Mouse (Mus musculus): Measurements from ENCODE around the gene Fam219a. TPM values are rescaled to one million over a fixed set of nuclear protein-coding genes. Genes with fewer than 3 reads are reported as not detected.

The Fam219a gene
- polyA plus RNA-seq, 1 experiment from 2014 or later: 2.9 TPM

GRCm38 (mm10) chr4:41517233-41517632 lies 52.1 kb downstream of the Fam219a start, which contains the start of gene 1110017D15Rik:
Gene 1110017D15Rik (minus strand): TSS chr4:41517333.
- Histone ChIP-seq H3K4me3 (replicated peaks; ENCODE audit: low read depth, low read length) (no peak within 1 kb of the TSS), H3K9ac (ENCODE audit: low read depth, low read length) (no peak within 1 kb of the TSS), H3K36me3 (ENCODE audit: insufficient read depth, low read length) (no peaks in the 10 kb centered on the region), H3K4me1 (replicated peaks; ENCODE audit: insufficient read depth, low read length) (no peaks in the 10 kb centered on the region), H3K4me2 (ENCODE audit: low read length) (no peak within 1 kb of the TSS), H3K27me3 (ENCODE audit: insufficient read depth, low read length) (no peaks in the 10 kb centered on the region), H3K9me3 (replicated peaks; ENCODE audit: low read length) (no peaks in the 10 kb centered on the region), H3K27ac (no peak within 1 kb of the TSS)
- DNase-seq (ENCODE audit: low spot score) (no peak), ATAC-seq (replicated peaks; ENCODE audit: low FRiP score, low read depth) (no peak)
- TF ChIP-seq CTCF (IDR thresholded peaks at IDR 0.05; ENCODE audit: low read depth): no peak
- 92% methylated on average over 2 of the region's 2 CpGs for WGBS

- no peaks in the 10 kb centered on the region; the same call in 1 of the 2 replicates for H3K27me3 ChIP-seq (ENCODE audit: insufficient read depth, low read length)
- 16% methylated on average over 8 of the region's 8 CpGs for WGBS
- H3K36me3 ChIP-seq (ENCODE audit: insufficient read depth, low read length): no peaks in the 10 kb centered on the region
- H3K9ac ChIP-seq (ENCODE audit: low read depth, low read length): no peak overlapping the region
- no peak for TF ChIP-seq CTCF (IDR thresholded peaks at IDR 0.05; ENCODE audit: low read depth)
- no peak for ATAC-seq (replicated peaks; ENCODE audit: low FRiP score, low read depth)
- no peaks in the 10 kb centered on the region for H3K4me1 ChIP-seq (replicated peaks; ENCODE audit: insufficient read depth, low read length)
- H3K9me3 ChIP-seq (replicated peaks; ENCODE audit: low read length): no peaks in the 10 kb centered on the region
- no peak for DNase-seq (ENCODE audit: low spot score)
- H3K4me2 ChIP-seq (ENCODE audit: low read length): no peak overlapping the region
- no peak overlapping the region for H3K27ac ChIP-seq
- H3K4me3 ChIP-seq (replicated peaks; ENCODE audit: low read depth, low read length): no peak overlapping the region
Observed at GRCm38 (mm10) chr4:41513714-41514113, 55.6 kb downstream of the Fam219a start.

DNA sequence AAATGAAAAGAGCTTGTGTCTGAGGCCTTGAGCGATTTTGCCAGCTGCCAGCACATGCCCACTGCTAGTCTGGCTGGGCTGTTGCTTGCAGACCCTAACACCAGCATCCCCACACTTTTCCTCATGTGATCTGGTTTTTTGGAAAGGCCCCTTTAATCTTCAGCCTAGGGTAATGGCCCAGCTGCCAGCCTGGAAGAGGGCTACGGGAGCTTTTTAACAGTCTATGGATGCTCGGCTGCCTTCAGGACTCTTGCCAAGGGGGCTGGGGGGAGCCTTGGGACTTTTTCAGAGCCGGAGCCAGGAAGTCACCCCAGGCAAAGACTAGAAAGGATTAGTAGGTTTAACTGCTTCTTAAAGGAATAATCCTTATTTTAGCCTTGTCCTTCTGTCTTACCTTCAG lies 56.0 kb downstream of the Fam219a start:
- Histone ChIP-seq H3K9me3 (replicated peaks; ENCODE audit: low read length) (no peaks in the 10 kb centered on the region), H3K4me2 (ENCODE audit: low read length) (no peak overlapping the region), H3K4me1 (replicated peaks; ENCODE audit: insufficient read depth, low read length) (no peaks in the 10 kb centered on the region), H3K27me3 (ENCODE audit: insufficient read depth, low read length) (no peaks in the 10 kb centered on the region; the same call in 1 of the 2 replicates), H3K36me3 (ENCODE audit: insufficient read depth, low read length) (no peaks in the 10 kb centered on the region), H3K9ac (ENCODE audit: low read depth, low read length) (no peak overlapping the region), H3K4me3 (replicated peaks; ENCODE audit: low read depth, low read length) (no peak overlapping the region), H3K27ac (no peak overlapping the region)
- WGBS: 28% methylated on average over 4 of the region's 4 CpGs
- DNase-seq (ENCODE audit: low spot score) (no peak), ATAC-seq (replicated peaks; ENCODE audit: low FRiP score, low read depth) (no peak)
- TF ChIP-seq CTCF (IDR thresholded peaks at IDR 0.05; ENCODE audit: low read depth): no peak

- Histone ChIP-seq H3K4me3 (replicated peaks; ENCODE audit: low read depth, low read length) (no peak overlapping the region), H3K27ac (no peak overlapping the region), H3K4me1 (replicated peaks; ENCODE audit: insufficient read depth, low read length) (peaks cover 9% of the 10 kb centered on the region; the same call in 1 of the 2 replicates), H3K9me3 (replicated peaks; ENCODE audit: low read length) (no peaks in the 10 kb centered on the region), H3K36me3 (ENCODE audit: insufficient read depth, low read length) (no peaks in the 10 kb centered on the region), H3K9ac (ENCODE audit: low read depth, low read length) (no peak overlapping the region), H3K27me3 (ENCODE audit: insufficient read depth, low read length) (no peaks in the 10 kb centered on the region; the same call in 1 of the 2 replicates), H3K4me2 (ENCODE audit: low read length) (0 out of 2 replicates have a peak overlapping the region, but pooled peaks have one; percentile 92)
- TF ChIP-seq CTCF (IDR thresholded peaks at IDR 0.05; ENCODE audit: low read depth): no peak
- DNase-seq (ENCODE audit: low spot score): no peak
- no peak for ATAC-seq (replicated peaks; ENCODE audit: low FRiP score, low read depth)
- WGBS: 51% methylated on average over 7 of the region's 7 CpGs
Observed at GRCm38 (mm10) chr4:41507998-41508397, 61.3 kb downstream of the Fam219a start.

DNA sequence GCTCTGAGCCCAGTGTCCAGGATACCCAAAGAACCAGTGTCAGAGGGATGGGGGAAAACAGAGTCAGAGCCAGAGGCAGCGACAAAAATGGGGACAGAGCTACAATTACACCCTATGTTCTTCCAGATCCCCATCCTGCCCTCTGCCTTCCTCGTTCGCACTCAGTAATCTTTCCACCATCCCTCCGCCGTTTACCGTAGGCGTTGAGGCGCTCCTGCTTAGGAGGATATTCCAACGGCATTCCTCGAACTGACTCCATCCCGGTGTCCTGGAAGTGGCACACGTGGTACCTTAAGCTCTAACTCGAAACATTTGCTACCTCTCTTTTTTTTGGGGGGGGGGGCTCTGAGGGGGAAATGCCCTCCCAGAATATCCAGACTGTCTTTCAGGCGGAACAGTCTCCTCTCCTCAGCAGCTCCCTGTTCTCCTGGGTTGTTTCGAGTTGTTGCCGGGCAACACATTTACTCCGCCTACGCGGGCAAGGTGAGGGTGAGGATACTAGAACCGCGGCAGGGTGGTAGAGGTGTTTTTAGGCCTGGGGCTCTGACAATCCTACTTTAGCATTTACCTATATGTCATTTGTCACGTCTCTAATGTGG lies 61.9 kb downstream of the Fam219a start:
- DNase-seq (ENCODE audit: low spot score) (no peak), ATAC-seq (replicated peaks; ENCODE audit: low FRiP score, low read depth) (no peak)
- Histone ChIP-seq H3K9ac (ENCODE audit: low read depth, low read length) (peak overlapping the region; percentile 40; the same call in 1 of the 2 replicates), H3K9me3 (replicated peaks; ENCODE audit: low read length) (no peaks in the 10 kb centered on the region), H3K27ac (no peak overlapping the region), H3K4me3 (replicated peaks; ENCODE audit: low read depth, low read length) (peak overlapping the region; percentile 50), H3K4me1 (replicated peaks; ENCODE audit: insufficient read depth, low read length) (peaks cover 9% of the 10 kb centered on the region; the same call in 1 of the 2 replicates), H3K27me3 (ENCODE audit: insufficient read depth, low read length) (no peaks in the 10 kb centered on the region; the same call in 1 of the 2 replicates), H3K36me3 (ENCODE audit: insufficient read depth, low read length) (no peaks in the 10 kb centered on the region), H3K4me2 (ENCODE audit: low read length) (peak overlapping the region; percentile 92)
- WGBS: 5% methylated on average over 22 of the region's 22 CpGs
- TF ChIP-seq CTCF (IDR thresholded peaks at IDR 0.05; ENCODE audit: low read depth): no peak

DNA sequence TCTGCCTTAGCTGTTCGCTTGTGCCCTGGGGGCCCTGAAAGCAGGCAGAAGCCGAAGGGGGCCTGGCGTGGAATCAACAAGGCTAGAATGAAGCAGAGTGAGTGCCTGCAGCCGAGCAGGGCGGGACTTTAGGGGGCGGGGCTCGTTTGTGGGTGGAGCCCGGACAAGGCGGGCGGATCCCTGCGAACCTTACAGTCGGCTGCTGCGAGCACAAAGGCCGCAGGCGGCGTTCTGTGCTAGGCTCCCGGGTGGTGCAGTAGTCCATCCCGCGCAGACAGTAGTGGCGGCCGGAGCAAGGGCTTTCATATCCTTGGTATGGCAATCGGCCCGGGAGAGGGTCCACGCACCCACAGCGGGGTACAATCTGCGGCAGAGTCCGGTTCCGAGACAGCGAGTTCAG lies 62.4 kb downstream of the Fam219a start:
- Histone ChIP-seq H3K27me3 (ENCODE audit: insufficient read depth, low read length) (no peaks in the 10 kb centered on the region; the same call in 1 of the 2 replicates), H3K9ac (ENCODE audit: low read depth, low read length) (peak overlapping the region; percentile 40; the same call in 1 of the 2 replicates), H3K9me3 (replicated peaks; ENCODE audit: low read length) (no peaks in the 10 kb centered on the region), H3K4me3 (replicated peaks; ENCODE audit: low read depth, low read length) (peak overlapping the region; percentile 50), H3K4me1 (replicated peaks; ENCODE audit: insufficient read depth, low read length) (peaks cover 9% of the 10 kb centered on the region; the same call in 1 of the 2 replicates), H3K36me3 (ENCODE audit: insufficient read depth, low read length) (no peaks in the 10 kb centered on the region), H3K27ac (no peak overlapping the region), H3K4me2 (ENCODE audit: low read length) (peak overlapping the region; percentile 92)
- ATAC-seq (replicated peaks; ENCODE audit: low FRiP score, low read depth): peak; percentile 64
- WGBS: under 1% methylated on average over 29 of the region's 29 CpGs
- peak; percentile 89 for DNase-seq (ENCODE audit: low spot score)
- TF ChIP-seq CTCF (IDR thresholded peaks at IDR 0.05; ENCODE audit: low read depth): no peak; the same call in 1 of the 2 replicates

Measured in kidney, postnatal 0 days (tissue).